Mouse (Mus musculus) MEL (cell line): ENCODE results near the gene Akr1cl. TPM values are rescaled to one million over a fixed set of nuclear protein-coding genes. Genes with fewer than 3 reads are reported as not detected.

Experiments used
- DNase-seq: peaks from one replicate; pipeline ENCODE4 v3.0.0; 2011; ENCODE audit warnings: low read depth, low spot score
- H3K27ac ChIP-seq: 2 replicates; pipeline ENCODE4 v1.5.1; 2012; ENCODE audit warnings: low read depth, mild to moderate bottlenecking, control low read depth, low read length, moderate library complexity; ENCODE audit not compliant: control insufficient read depth
- H3K27me3 ChIP-seq, 2 experiments: fragments of 150-350 bp in 1 of 2; sonication (generic) in 1 of 2; 2 replicates each; pipeline ENCODE4 v1.6.1; 2012; ENCODE audit warnings: low read length in 2 of 2, mild to moderate bottlenecking in 2 of 2, improper control_type of control experiment in 1 of 2, moderate library complexity in 1 of 2; ENCODE audit not compliant: insufficient read depth in 2 of 2, control insufficient read depth in 1 of 2
- H3K36me3 ChIP-seq, 2 experiments: 2 replicates each; pipeline ENCODE4 v1.6.1; 2012 to 2014; ENCODE audit warnings: low read length in 2 of 2, improper control_type of control experiment in 1 of 2, inconsistent platforms in 1 of 2, mild to moderate bottlenecking in 1 of 2; ENCODE audit not compliant: insufficient read depth in 2 of 2, control insufficient read depth in 1 of 2
- H3K4me1 ChIP-seq, 2 experiments: fragments of 150-350 bp in 1 of 2; sonication (generic) in 1 of 2; 2 replicates each; pipeline ENCODE4 v1.6.1; 2012; ENCODE audit warnings: low read length in 2 of 2, improper control_type of control experiment in 1 of 2, mild to moderate bottlenecking in 1 of 2; ENCODE audit not compliant: insufficient read depth in 2 of 2, control insufficient read depth in 1 of 2
- H3K4me3 ChIP-seq, 2 experiments: fragments of 150-350 bp in 1 of 2; sonication (generic) in 1 of 2; 2 replicates each; pipeline ENCODE4 v1.5.1; 2012; ENCODE audit warnings: low read depth in 2 of 2, low read length in 2 of 2, mild to moderate bottlenecking in 2 of 2, moderate library complexity in 2 of 2, control low read depth in 1 of 2, improper control_type of control experiment in 1 of 2; ENCODE audit not compliant: control insufficient read depth in 1 of 2, insufficient read depth in 1 of 2
- H3K79me2 ChIP-seq: 2 replicates; pipeline ENCODE4 v1.6.1; 2012; ENCODE audit warnings: mild to moderate bottlenecking, low read length, moderate library complexity; ENCODE audit not compliant: control insufficient read depth, poor library complexity, insufficient read depth
- H3K9ac ChIP-seq: 2 replicates; pipeline ENCODE4 v1.6.1; 2012; ENCODE audit warnings: low read depth, mild to moderate bottlenecking, control low read depth, low read length, moderate library complexity; ENCODE audit not compliant: control insufficient read depth, poor library complexity, severe bottlenecking
- H3K9me3 ChIP-seq: fragments of 150-350 bp; sonication (generic); replicated peaks from 2 replicates; pipeline ENCODE4 v1.6.1; 2012; ENCODE audit warnings: mild to moderate bottlenecking, low read length, improper control_type of control experiment, moderate library complexity; ENCODE audit not compliant: insufficient read depth
- CHD2 ChIP-seq: IDR thresholded peaks from 2 replicates; pipeline ENCODE4 v1.6.1; 2011; ENCODE audit warnings: low read length, improper control_type of control experiment
- E2F4 ChIP-seq: IDR thresholded peaks from 2 replicates; pipeline ENCODE4 v1.6.1; 2011; ENCODE audit warnings: low read depth, low read length, improper control_type of control experiment, borderline replicate concordance
- JUND ChIP-seq: IDR thresholded peaks from 2 replicates; pipeline ENCODE4 v1.6.1; 2011; ENCODE audit warnings: low read depth, mild to moderate bottlenecking, improper control_type of control experiment, low read length
- KAT2A ChIP-seq: conservative IDR thresholded peaks from 2 replicates; pipeline ENCODE4 v1.6.1; 2012; ENCODE audit warnings: low read depth, low read length, improper control_type of control experiment, inconsistent platforms
- MAX ChIP-seq: IDR thresholded peaks from 2 replicates; pipeline ENCODE4 v1.6.1; 2011; ENCODE audit warnings: low read length, improper control_type of control experiment
- MAZ ChIP-seq: IDR thresholded peaks from 2 replicates; pipeline ENCODE4 v1.6.1; 2012; ENCODE audit warnings: low read depth, mild to moderate bottlenecking, inconsistent platforms, low read length, improper control_type of control experiment
- MEF2A ChIP-seq: IDR thresholded peaks from 2 replicates; pipeline ENCODE4 v1.6.1; 2014; ENCODE audit warnings: low read depth, mild to moderate bottlenecking, inconsistent platforms, low read length, improper control_type of control experiment; ENCODE audit not compliant: poor library complexity, insufficient replicate concordance, severe bottlenecking; ENCODE audit errors: extremely low read depth
- MXI1 ChIP-seq: IDR thresholded peaks from 2 replicates; pipeline ENCODE4 v1.6.1; 2011; ENCODE audit warnings: mild to moderate bottlenecking, low read depth, low read length, improper control_type of control experiment
- MYB ChIP-seq: IDR thresholded peaks from 2 replicates; pipeline ENCODE4 v1.6.1; 2011; ENCODE audit warnings: mild to moderate bottlenecking, low read depth, low read length, improper control_type of control experiment
- MYC ChIP-seq: IDR thresholded peaks from 2 replicates; pipeline ENCODE4 v1.6.1; 2011; ENCODE audit warnings: low read depth, mild to moderate bottlenecking, low read length, improper control_type of control experiment, moderate library complexity
- NRF1 ChIP-seq: IDR thresholded peaks from 2 replicates; pipeline ENCODE4 v1.6.1; 2014; ENCODE audit warnings: low read depth, mild to moderate bottlenecking, inconsistent platforms, low read length, improper control_type of control experiment, moderate library complexity; ENCODE audit not compliant: poor library complexity, insufficient read depth, severe bottlenecking
- POLR2AphosphoS2 ChIP-seq: IDR thresholded peaks from 2 replicates; pipeline ENCODE4 v1.6.1; 2011; ENCODE audit warnings: low read length, improper control_type of control experiment
- POLR2AphosphoS5 ChIP-seq: IDR thresholded peaks from 2 replicates; pipeline ENCODE4 v1.6.1; 2012; ENCODE audit warnings: low read depth, borderline replicate concordance, mild to moderate bottlenecking, inconsistent platforms, low read length, moderate library complexity, mixed read lengths
- RAD21 ChIP-seq: IDR thresholded peaks from 2 replicates; pipeline ENCODE4 v1.6.1; 2011; ENCODE audit warnings: mild to moderate bottlenecking, low read depth, low read length, improper control_type of control experiment
- RCOR1 ChIP-seq: IDR thresholded peaks from 2 replicates; pipeline ENCODE4 v1.6.1; 2012; ENCODE audit warnings: low read depth, mild to moderate bottlenecking, inconsistent platforms, low read length, improper control_type of control experiment
- TBP ChIP-seq: IDR thresholded peaks from 2 replicates; pipeline ENCODE4 v1.8.0; 2011; ENCODE audit warnings: low read depth, low read length, improper control_type of control experiment
- polyA plus RNA-seq, 2 experiments: library from polyadenylated mRNA; stranded (reverse) in 1 of 2; unstranded in 1 of 2; fragments of >175 nt in 1 of 2; fragments of >200 nt in 1 of 2; gene quantifications; 2 replicates each; pipeline versions ENCODE4 v1.2.1 to v1.2.4; 2012; ENCODE audit warnings: low replicate concordance in 2 of 2, low read depth in 1 of 2; ENCODE audit not compliant: insufficient read length in 2 of 2, insufficient read depth in 1 of 2, missing spikeins in 1 of 2
- total RNA-seq: library from RNA; depleted of rRNA; stranded (reverse); fragments of 300-350 nt; gene quantifications from 2 replicates; pipeline ENCODE4 v1.2.3, GENCODE M21; 2012

Gene Akr1cl
- total and polyA plus RNA-seq, 3 experiments: not detected

GRCm38 (mm10) chr1:65063352-65063751, 30.8 kb upstream of the Akr1cl start, which contains the start of gene Crygd:
Gene Crygd (minus strand): TSS chr1:65063452.
- no peak for DNase-seq
- Histone ChIP-seq H3K9me3 (no peaks in the 10 kb centered on the region), H3K27me3 (peaks cover 0 to 1% of the 10 kb centered on the region in 2 experiments; a peak in 1 of 4 replicates)
- TF ChIP-seq MXI1 (no peak), RCOR1 (no peak), TBP (no peak), MEF2A (no peak), POLR2AphosphoS2 (no peak), JUND (no peak)
- TF ChIP-seq, all 39 proteins: peak for 0
- Histone ChIP-seq H3K4me1 (no peaks in the 10 kb centered on the region), H3K36me3 (no peaks in the 10 kb centered on the region), H3K4me3 (no peak within 1 kb of the TSS), H3K79me2 (no peaks in the 10 kb centered on the region), H3K9ac (no peak within 1 kb of the TSS), H3K27ac (no peak within 1 kb of the TSS)

- Histone ChIP-seq H3K36me3 (no peaks in the 10 kb centered on the region), H3K4me3 (no peak overlapping the region), H3K4me1 (no peaks in the 10 kb centered on the region), H3K9ac (no peak overlapping the region)
- TF ChIP-seq KAT2A (no peak), E2F4 (no peak), MAZ (no peak), MEF2A (no peak), POLR2AphosphoS2 (no peak), TBP (no peak), RAD21 (no peak), NRF1 (no peak), MYB (no peak), POLR2AphosphoS5 (no peak), CHD2 (no peak), MAX (no peak), MYC (no peak)
- TF ChIP-seq, all 39 proteins: peak for 0
- H3K27ac ChIP-seq: no peak overlapping the region
- no peaks in the 10 kb centered on the region for H3K27me3 ChIP-seq
- no peaks in the 10 kb centered on the region for H3K9me3 ChIP-seq
- no peak for DNase-seq
- no peaks in the 10 kb centered on the region for H3K79me2 ChIP-seq
These were observed 19.6 kb upstream of the Akr1cl start for GRCm38 (mm10) chr1:65052140-65052539.
